Mouse (Mus musculus) CD4-positive helper T cell, adult 2 months (primary cell): ENCODE data around the gene E130208F15Rik.

Experiments used
- DNase-seq: peaks from one replicate; pipeline ENCODE4 v3.0.0-alpha.2; 2012; ENCODE audit warnings: low read depth, missing footprints, low spot score

The E130208F15Rik gene

GRCm38 (mm10) chr7:30321539-30322284 is at the start of gene E130208F15Rik:
E130208F15Rik (plus strand) TSS chr7:30321740.
- peak; percentile 91 for DNase-seq

GRCm38 (mm10) chr7:30274383-30274782 is 47.2 kb upstream of the E130208F15Rik start:
- DNase-seq = no peak

GRCm38 (mm10) chr7:30278911-30279310 is 42.6 kb upstream of the E130208F15Rik start:
- no peak for DNase-seq

GRCm38 (mm10) chr7:30279536-30279935 is 42.0 kb upstream of the E130208F15Rik start:
- no peak for DNase-seq

GRCm38 (mm10) chr7:30279951-30280669 is 41.4 kb upstream of the E130208F15Rik start, which contains the start of the genes Thap8 and Wdr62:
Thap8 (plus strand) TSS chr7:30280094.
Wdr62 (minus strand) TSS chr7:30280419.
- DNase-seq = peak; percentile 95

GRCm38 (mm10) chr7:30280670-30281138 is 40.8 kb upstream of the E130208F15Rik start:
- peak; percentile 91 for DNase-seq

- no peak for DNase-seq
These were observed 40.0 kb upstream of the E130208F15Rik start for GRCm38 (mm10) chr7:30281522-30281921.

- DNase-seq = no peak
These were observed 38.8 kb upstream of the E130208F15Rik start for GRCm38 (mm10) chr7:30282740-30283139.

GRCm38 (mm10) chr7:30286701-30287410 is 34.7 kb upstream of the E130208F15Rik start:
- DNase-seq = no peak

- no peak for DNase-seq
These were observed 33.5 kb upstream of the E130208F15Rik start for GRCm38 (mm10) chr7:30288046-30288445.

- DNase-seq = no peak
These were observed 32.3 kb upstream of the E130208F15Rik start for GRCm38 (mm10) chr7:30289071-30289713.

GRCm38 (mm10) chr7:30289714-30290399 is 31.7 kb upstream of the E130208F15Rik start:
- no peak for DNase-seq

- peak; percentile 41 for DNase-seq
These were observed 30.1 kb upstream of the E130208F15Rik start, which contains the start of gene Clip3 for GRCm38 (mm10) chr7:30291215-30292131. Clip3 (plus strand) TSS chr7:30291728.

- no peak for DNase-seq
These were observed 27.7 kb upstream of the E130208F15Rik start for GRCm38 (mm10) chr7:30293795-30294194.

GRCm38 (mm10) chr7:30294296-30294695 is 27.2 kb upstream of the E130208F15Rik start:
- no peak for DNase-seq

- DNase-seq = no peak
These were observed 26.4 kb upstream of the E130208F15Rik start for GRCm38 (mm10) chr7:30295103-30295502.

GRCm38 (mm10) chr7:30296816-30297215 is 24.7 kb upstream of the E130208F15Rik start:
- no peak for DNase-seq

- DNase-seq = no peak
These were observed 24.3 kb upstream of the E130208F15Rik start for GRCm38 (mm10) chr7:30297266-30297665.

- peak; percentile 64 for DNase-seq
These were observed 20.6 kb upstream of the E130208F15Rik start for GRCm38 (mm10) chr7:30300914-30301313.
